Mouse (Mus musculus) stomach, postnatal 0 days (tissue): ENCODE results near the gene Stx19. TPM values are rescaled to one million over a fixed set of nuclear protein-coding genes. Genes with fewer than 3 reads are reported as not detected.

Experiments
- ATAC-seq: fragments of 200-750 bp; cut with Nextera tagmentation; 2 replicates; pipeline ENCODE4 v1.8.0; 2017; ENCODE audit not compliant: low FRiP score, low TSS enrichment
- DNase-seq: peaks from one replicate; pipeline ENCODE4 v3.0.0-alpha.2; 2016; ENCODE audit warnings: low spot score
- H3K27ac ChIP-seq: fragments of 300-500 bp; sonication (generic); replicated peaks from 2 replicates; pipeline ENCODE4 v1.5.1; 2014; ENCODE audit warnings: mild to moderate bottlenecking, control low read depth
- H3K27me3 ChIP-seq: fragments of 300-500 bp; sonication (generic); 2 replicates; pipeline ENCODE4 v1.6.1; 2014; ENCODE audit warnings: low read length; ENCODE audit not compliant: control insufficient read depth, insufficient read depth
- H3K36me3 ChIP-seq: fragments of 300-500 bp; sonication (generic); 2 replicates; pipeline ENCODE4 v1.6.1; 2014; ENCODE audit warnings: low read length, mixed read lengths; ENCODE audit not compliant: control insufficient read depth, insufficient read depth
- H3K4me1 ChIP-seq: fragments of 300-500 bp; sonication (generic); replicated peaks from 2 replicates; pipeline ENCODE4 v1.6.1; 2014; ENCODE audit warnings: antibody characterized with exemption; ENCODE audit not compliant: control insufficient read depth, insufficient read depth
- H3K4me2 ChIP-seq: fragments of 300-500 bp; sonication (generic); replicated peaks from 2 replicates; pipeline ENCODE4 v1.6.1; 2014; ENCODE audit warnings: low read depth, mild to moderate bottlenecking, control low read depth, moderate library complexity
- H3K4me3 ChIP-seq: fragments of 300-500 bp; sonication (generic); 2 replicates; pipeline ENCODE4 v1.5.1; 2014; ENCODE audit warnings: low read depth, low read length, control low read depth
- H3K9ac ChIP-seq: fragments of 300-500 bp; sonication (generic); 2 replicates; pipeline ENCODE4 v1.6.1; 2014; ENCODE audit warnings: mild to moderate bottlenecking, low read length, control low read depth, mixed read lengths
- H3K9me3 ChIP-seq: fragments of 300-500 bp; sonication (generic); 2 replicates; pipeline ENCODE4 v1.6.1; 2016; ENCODE audit warnings: low read length; ENCODE audit not compliant: control insufficient read depth
- CTCF ChIP-seq: IDR thresholded peaks from 2 replicates; pipeline ENCODE4 v1.5.1; 2016; ENCODE audit warnings: antibody characterized with exemption, low read depth, mild to moderate bottlenecking, moderate library complexity
- EP300 ChIP-seq: optimal IDR thresholded peaks from 2 replicates; pipeline ENCODE3; 2016; ENCODE audit warnings: antibody characterized with exemption
- WGBS: fragments of 180-500 bp; shearing (Covaris S2); extraction: QIAGEN DNeasy Blood & Tissue Kit; methylation state at CpG from one replicate; pipeline ENCODE4 v1.1.7; 2014; 5-methylcytosine and 5-hydroxymethylcytosine counted together
- polyA plus RNA-seq: library from polyadenylated mRNA; unstranded; fragments of >200 nt; fragmentation: Nextera tagmentation; extraction: Ambion mirVana; gene quantifications from 2 replicates; pipeline ENCODE4 v1.2.1, GENCODE M21; 2015

Gene Stx19
- polyA plus RNA-seq, 1 experiment from 2014 or later, result 12.9 TPM

DNA sequence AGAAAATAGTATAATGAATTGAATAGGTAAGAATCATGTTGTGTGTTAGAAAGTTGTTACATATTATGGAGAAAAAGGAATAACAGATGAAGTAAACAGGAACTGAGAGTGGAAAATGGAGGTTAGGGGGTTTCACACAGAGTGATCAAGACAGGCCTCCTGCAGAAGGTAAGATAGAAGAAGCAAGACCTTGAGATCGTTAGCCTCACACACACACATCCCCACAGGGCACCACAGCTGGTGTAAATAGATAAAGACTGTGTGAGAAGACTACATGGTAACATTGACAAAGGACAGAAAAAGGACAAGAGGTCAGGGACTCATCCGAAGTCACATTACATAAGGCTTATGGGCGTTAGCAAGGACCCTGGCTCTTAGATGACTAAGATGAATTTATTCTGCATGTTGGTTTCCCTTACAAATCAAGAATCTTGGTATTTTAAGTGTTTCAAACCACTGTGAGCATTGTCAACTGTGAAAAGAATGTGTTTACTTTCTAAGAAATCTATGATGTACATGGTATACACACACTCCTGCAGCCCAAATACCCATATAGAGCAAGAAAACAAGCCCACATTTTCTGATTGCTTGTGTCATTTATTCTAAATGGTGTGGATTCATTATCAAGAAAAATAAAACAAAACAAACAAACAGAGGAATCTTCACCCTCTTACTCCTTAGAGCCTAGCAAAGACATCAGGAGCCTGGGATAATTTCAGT, 19.7 kb downstream of the Stx19 start:
- WGBS, result 47% methylated on average over 3 of the region's 3 CpGs
- Histone ChIP-seq H3K4me1 (no peaks in the 10 kb centered on the region), H3K4me2 (no peak overlapping the region), H3K27ac (no peak overlapping the region), H3K9me3 (no peaks in the 10 kb centered on the region), H3K36me3 (no peaks in the 10 kb centered on the region), H3K4me3 (no peak overlapping the region), H3K27me3 (no peaks in the 10 kb centered on the region), H3K9ac (no peak overlapping the region)
- ATAC-seq (no peak), DNase-seq (no peak)
- TF ChIP-seq EP300, result no peak
- TF ChIP-seq CTCF, result no peak

DNA sequence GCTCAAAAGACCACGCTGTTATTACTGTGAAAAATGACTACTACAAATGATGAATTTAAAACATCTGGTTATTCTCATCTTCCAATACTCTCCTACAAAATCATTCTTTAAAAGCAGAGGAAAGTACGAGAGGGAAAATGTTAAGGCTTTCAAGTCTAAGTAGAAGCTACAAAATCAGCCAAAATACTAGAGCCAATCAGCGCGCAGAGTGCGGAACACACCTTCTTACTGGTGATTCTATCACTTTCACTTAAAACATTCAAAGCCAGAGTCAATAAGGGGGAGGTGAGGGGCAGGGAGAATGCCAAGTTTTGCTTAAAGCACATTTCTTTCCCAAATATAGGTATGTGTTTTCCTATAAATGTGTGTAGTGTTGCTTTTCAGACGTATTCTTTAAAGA, 30.9 kb downstream of the Stx19 start:
- TF ChIP-seq CTCF, result no peak
- TF ChIP-seq EP300, result no peak
- no peak for DNase-seq
- ATAC-seq, result no peak
- Histone ChIP-seq H3K36me3 (no peaks in the 10 kb centered on the region), H3K4me3 (no peak overlapping the region), H3K27me3 (no peaks in the 10 kb centered on the region), H3K4me1 (peaks cover 4% of the 10 kb centered on the region; the same call in 1 of the 2 replicates), H3K4me2 (peak overlapping the region; percentile 81), H3K9ac (no peak overlapping the region), H3K9me3 (no peaks in the 10 kb centered on the region), H3K27ac (no peak overlapping the region)
- WGBS, result 63% methylated on average over 6 of the region's 6 CpGs

DNA sequence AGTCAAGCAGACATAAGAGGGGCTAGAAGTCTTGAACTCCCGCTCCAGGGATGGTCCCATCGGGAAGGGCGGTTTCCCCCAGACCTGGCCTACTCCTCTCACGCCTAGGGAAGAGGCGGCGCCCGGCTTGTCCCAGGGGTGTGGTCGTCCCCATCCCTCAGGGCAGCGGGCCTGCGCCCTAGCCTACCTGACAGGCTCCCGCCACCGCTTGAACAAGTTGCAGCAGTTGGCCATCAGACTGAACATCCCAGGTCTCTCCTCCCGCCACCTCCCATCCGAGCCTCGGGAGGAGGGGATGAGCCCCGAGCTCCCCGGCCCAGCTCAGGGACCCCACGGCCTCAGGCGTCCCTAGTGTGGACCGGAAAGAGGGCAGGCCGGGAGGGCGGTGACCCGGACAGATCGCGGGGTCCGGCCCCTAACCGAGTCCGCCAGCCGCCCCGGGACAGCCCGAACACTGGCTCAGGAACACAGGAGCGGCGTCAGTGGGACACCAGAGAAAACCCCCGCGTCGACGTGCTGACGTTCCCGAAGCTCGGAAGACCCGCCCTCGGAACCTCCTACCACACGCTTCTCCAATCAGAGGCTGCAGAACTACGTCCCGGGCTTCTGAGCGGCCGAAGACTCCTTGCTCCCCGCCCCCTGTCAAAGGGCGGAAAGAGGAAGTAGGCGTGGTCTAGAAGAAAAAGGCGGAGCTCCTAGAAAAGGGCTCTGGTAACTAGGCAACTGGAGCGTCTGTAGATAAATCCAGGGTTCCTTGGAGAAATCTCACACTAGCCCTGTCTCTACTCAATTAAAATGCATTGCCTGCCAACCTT, 32.2 kb downstream of the Stx19 start, which contains the start of gene Arl13b:
Gene Arl13b (minus strand): TSS at position 543 of the 815 bp plus-strand sequence.
- Histone ChIP-seq H3K27ac (peak within 1 kb of the TSS; percentile 83), H3K4me1 (peaks cover 4% of the 10 kb centered on the region; the same call in 1 of the 2 replicates), H3K9ac (peak within 1 kb of the TSS; percentile 80), H3K4me2 (peak within 1 kb of the TSS; percentile 81), H3K9me3 (no peaks in the 10 kb centered on the region), H3K36me3 (no peaks in the 10 kb centered on the region), H3K27me3 (no peaks in the 10 kb centered on the region), H3K4me3 (peak within 1 kb of the TSS; percentile 85)
- ATAC-seq (peak; percentile 100), DNase-seq (peak; percentile 93)
- under 1% methylated on average over 52 of the region's 52 CpGs for WGBS
- TF ChIP-seq CTCF (no peak), EP300 (no peak)

DNA sequence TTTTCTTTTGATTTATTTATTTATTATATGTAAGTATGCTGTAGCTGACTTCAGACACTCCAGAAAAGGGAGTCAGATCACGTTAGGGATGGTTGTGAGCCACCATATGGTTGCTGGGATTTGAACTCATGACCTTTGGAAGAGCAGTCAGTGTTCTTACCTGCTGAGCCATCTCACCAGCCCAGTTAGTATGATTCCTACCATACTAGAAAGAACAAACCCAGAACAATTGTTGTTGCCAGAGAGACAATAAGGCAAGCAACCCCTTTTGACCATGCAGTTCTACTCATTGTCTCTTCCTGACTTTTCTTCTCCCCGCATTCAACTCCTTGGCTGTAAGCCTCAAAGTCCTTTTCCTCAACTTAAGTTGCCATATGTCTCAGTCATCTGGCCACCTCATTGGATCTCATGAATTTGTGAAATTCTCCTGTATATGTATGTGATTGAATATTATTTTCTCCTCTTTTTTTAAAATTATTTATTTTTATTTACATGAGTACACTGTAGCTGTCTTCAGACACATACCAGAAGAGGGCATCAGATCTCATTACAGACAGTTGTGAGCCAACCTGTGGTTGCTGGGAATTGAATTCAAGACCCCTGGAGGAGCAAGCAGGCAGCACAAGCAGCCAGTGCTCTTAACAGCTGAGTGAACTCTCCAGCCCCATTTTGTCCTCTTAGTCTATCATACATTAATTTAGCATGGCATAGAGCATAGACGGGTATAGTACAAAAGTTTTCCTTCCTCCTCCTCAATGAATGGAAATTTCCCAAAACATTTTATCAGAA, 38.2 kb downstream of the Stx19 start:
- no peak for ATAC-seq
- Histone ChIP-seq H3K27ac (no peak overlapping the region), H3K36me3 (no peaks in the 10 kb centered on the region), H3K9me3 (no peaks in the 10 kb centered on the region), H3K27me3 (no peaks in the 10 kb centered on the region), H3K4me2 (no peak overlapping the region), H3K4me3 (no peak overlapping the region), H3K9ac (no peak overlapping the region), H3K4me1 (no peaks in the 10 kb centered on the region)
- TF ChIP-seq EP300, result no peak
- TF ChIP-seq CTCF, result 0 out of 2 replicates have a peak, but pooled peaks have one; percentile 6
- WGBS, result 85% methylated on average over 3 of the region's 3 CpGs
- no peak for DNase-seq

DNA sequence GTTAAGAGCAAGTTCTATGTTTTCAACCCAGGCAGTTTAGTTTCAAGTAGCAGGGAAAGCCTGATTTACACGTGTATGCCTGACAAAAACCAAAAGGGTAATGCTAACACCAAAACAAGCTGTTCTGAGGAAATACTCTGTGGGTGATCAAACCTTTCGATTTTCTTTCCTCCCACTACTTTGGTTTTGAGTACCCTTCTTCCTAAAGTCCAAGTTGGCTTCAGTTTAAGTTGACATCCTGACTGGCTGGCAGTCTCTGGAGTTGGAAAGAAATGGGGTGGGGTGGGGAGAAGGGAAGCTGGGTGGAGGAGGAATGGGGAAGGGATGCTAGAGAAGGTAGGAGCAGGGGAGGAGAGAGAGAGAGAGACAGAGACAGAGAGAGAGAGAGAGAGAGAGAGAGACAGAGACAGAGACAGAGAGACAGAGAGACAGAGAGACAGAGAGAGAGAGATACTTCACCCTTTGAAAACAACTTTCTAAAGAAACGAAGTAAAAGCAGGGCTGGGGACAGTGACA, 39.2 kb downstream of the Stx19 start:
- peak overlapping the region; percentile 82 for H3K9ac ChIP-seq
- ATAC-seq, result peak; percentile 51; the same call in 1 of the 2 replicates
- H3K4me2 ChIP-seq, result peak overlapping the region; percentile 83
- H3K27ac ChIP-seq, result peak overlapping the region; percentile 86
- H3K4me3 ChIP-seq, result peak overlapping the region; percentile 64
- H3K36me3 ChIP-seq, result no peaks in the 10 kb centered on the region
- no peak for DNase-seq
- H3K27me3 ChIP-seq, result no peaks in the 10 kb centered on the region
- TF ChIP-seq EP300 (no peak), CTCF (no peak)
- H3K9me3 ChIP-seq, result no peaks in the 10 kb centered on the region
- no peaks in the 10 kb centered on the region for H3K4me1 ChIP-seq
- WGBS, result 12% methylated on average over 3 of the region's 3 CpGs
